Mouse (Mus musculus) MN1 (cell line): ENCODE measurements around the gene Nyap1.

Source experiments
- DNase-seq: peaks from one replicate; pipeline ENCODE4 v3.0.0-alpha.2; 2016; ENCODE audit warnings: low spot score

Gene Nyap1

GRCm38 (mm10) chr5:137699080-137699479 lies 42.3 kb downstream of the Nyap1 start:
- no peak for DNase-seq

DNA sequence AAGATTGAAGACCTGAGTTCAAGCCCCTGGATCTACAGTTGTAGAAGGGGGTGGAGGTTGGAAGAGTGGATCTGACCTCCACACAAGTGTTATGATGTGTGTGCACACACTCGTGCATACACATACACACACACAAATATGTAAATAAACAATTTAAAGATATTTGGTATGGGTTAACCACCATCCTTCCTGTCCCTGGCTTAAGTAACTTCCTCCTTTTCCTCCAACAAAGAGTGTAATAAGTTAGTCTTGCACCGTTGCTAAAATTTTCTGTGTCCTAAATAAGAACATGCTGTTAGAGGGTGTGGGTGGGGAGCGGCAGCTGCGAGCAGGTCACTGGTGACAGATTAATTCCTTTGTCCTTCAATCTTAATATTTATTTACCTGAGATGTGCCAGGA lies 45.5 kb downstream of the Nyap1 start:
- no peak for DNase-seq

DNA sequence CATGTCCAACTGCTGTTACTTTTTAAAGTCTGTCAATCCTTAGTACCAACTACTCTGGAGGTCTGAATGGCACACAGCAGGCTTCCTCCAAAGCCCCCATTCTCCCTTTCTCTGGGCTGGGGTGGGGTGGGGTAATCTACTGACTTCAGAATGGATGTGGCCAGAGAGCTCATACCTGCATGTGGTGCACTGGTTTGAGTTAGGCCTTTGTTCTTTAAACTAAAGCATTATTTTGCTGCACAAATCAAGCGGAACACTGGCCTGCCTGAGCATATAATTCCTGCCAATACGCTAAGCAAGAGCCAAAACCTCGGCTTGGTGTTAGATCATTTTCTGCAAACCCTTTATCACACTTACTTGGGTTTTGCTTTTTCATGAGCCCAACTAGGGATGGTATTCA lies 46.6 kb downstream of the Nyap1 start:
- no peak for DNase-seq

GRCm38 (mm10) chr5:137691881-137692280 lies 49.5 kb downstream of the Nyap1 start:
- DNase-seq, result no peak

DNA sequence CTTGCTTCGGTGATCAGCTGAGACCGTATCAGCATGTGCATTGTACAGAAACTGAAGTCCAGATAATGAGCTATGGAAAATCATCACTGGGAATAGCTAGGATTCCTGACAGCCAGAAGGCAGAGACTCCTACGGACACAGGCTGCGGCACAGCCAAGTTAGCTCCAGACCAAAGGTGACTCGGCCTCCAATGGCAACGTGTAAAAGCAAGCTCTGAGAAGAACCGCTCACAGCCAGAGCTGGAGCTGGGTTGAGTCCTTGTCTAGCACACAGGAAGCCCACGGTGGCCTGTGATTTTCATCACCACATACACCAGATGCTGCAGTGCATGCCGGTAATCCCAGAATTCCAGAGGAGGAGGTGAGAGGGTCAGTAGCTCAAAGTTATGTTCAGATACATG lies 50.9 kb downstream of the Nyap1 start:
- DNase-seq, result no peak

DNA sequence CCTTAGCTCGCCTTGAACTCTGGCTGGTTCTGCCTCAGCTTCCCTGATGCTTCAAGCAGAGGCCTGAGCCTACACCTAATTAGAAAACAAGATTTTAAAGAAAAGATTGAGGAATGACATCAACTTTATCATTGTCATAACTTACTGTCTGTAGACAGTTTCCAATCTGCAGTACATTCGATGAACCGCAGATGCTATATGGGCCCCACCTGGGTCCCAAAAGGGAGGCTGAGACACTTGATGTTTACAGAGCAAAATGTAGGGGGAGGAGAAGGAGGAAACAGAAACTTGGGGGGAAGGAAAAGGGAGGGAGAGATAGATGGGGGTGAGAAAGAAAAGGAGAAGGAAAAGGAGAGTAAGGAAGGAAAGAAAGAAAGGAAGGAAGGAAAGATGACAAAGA lies 51.4 kb downstream of the Nyap1 start:
- no peak for DNase-seq

DNA sequence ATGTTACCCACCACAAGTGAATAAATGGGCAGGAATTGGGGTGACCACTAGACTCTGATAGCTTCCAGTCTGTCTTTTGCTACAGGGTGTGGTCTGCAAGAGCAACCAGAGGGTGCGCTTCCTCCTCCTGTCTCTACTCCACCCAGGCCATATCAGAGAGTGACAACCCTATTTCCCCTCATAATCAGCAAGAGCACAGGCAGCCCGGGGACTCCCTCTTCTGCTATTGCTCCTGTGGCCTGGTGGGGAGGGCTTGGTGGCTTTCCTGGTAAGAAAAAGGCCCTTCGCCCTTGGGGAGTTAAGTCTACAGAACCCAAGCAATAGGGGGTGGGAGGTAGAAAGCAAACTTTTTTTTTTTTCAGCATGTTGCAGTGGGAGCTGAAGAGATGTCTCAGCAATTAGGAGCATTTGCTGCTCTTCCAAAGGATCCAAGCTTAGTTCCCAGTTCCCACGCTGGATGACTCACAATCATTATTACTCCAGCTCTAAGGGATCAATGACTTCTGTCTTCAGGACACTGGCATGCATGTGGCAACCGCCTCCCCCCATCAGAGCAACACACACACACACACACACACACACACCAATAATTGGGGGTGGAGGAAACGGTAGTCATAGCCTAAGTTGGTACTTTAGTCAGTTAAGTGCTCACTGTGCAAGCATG lies 55.1 kb downstream of the Nyap1 start:
- DNase-seq, result no peak

GRCm38 (mm10) chr5:137685653-137686052 lies 55.8 kb downstream of the Nyap1 start:
- DNase-seq, result no peak

GRCm38 (mm10) chr5:137684294-137685123 lies 56.9 kb downstream of the Nyap1 start, which contains the start of gene Agfg2:
Agfg2 (minus strand) TSS chr5:137684726.
- DNase-seq, result peak; percentile 100

- DNase-seq, result peak; percentile 38
These were observed 57.8 kb downstream of the Nyap1 start for GRCm38 (mm10) chr5:137683388-137684293.

GRCm38 (mm10) chr5:137682526-137682925 lies 58.9 kb downstream of the Nyap1 start:
- DNase-seq, result no peak
